Mouse (Mus musculus) layer of hippocampus, adult 18-20 months (tissue): Measurements from ENCODE around the gene Rab24. TPM values are rescaled to one million over a fixed set of nuclear protein-coding genes. Genes with fewer than 3 reads are reported as not detected.

Experiments
- DNase-seq, 2 experiments: peaks; one replicate each; pipeline ENCODE4 v3.0.0; 2022; ENCODE audit warnings: low spot score in 2 of 2
- long read RNA-seq: library from polyadenylated mRNA; stranded (forward); transcript quantifications from one replicate; pipeline ENCODE4 v2.0.0, GENCODE M21; 2021
- total RNA-seq, 2 experiments: library from RNA; stranded (reverse); gene quantifications; 2 replicates each; pipeline ENCODE4 v1.2.3; 2021

Rab24 gene
- total RNA-seq = 10 to 100 TPM; 79.1 to 82.6 TPM
- long read RNA-seq, transcript Rab24-201 (8 exons, 1,168 nt) = major isoform, 58 of 94 reads
- long read RNA-seq, partial matches to known transcripts = 5 of 94 reads
- long read RNA-seq, other reads (novel, unspliced or antisense) = 31 of 94 reads

- peak; percentile 79 to 93 for DNase-seq
Measured at GRCm38 (mm10) chr13:55321434-55322129, at the start of gene Rab24. TSS of gene Rab24 (minus strand) at chr13:55321946.

GRCm38 (mm10) chr13:55371007-55371681 is 49.4 kb upstream of the Rab24 start:
- DNase-seq = peak; percentile 45 to 74

- no peak for DNase-seq
Measured at GRCm38 (mm10) chr13:55370234-55370633, 48.5 kb upstream of the Rab24 start.

GRCm38 (mm10) chr13:55369531-55370114 is 47.9 kb upstream of the Rab24 start, which contains the start of gene Rgs14:
TSS of gene Rgs14 (plus strand) at chr13:55369732.
- peak; percentile 34 to 69 for DNase-seq

GRCm38 (mm10) chr13:55368401-55368800 is 46.7 kb upstream of the Rab24 start:
- DNase-seq = no peak

- peak; percentile 98 to 99 for DNase-seq
Measured at GRCm38 (mm10) chr13:55362453-55363060, 40.8 kb upstream of the Rab24 start, which contains the start of gene Lman2. TSS of gene Lman2 (minus strand) at chr13:55362783.

GRCm38 (mm10) chr13:55361974-55362452 is 40.3 kb upstream of the Rab24 start:
- DNase-seq = no peak

- DNase-seq = no peak
Measured at GRCm38 (mm10) chr13:55361145-55361544, 39.4 kb upstream of the Rab24 start.

GRCm38 (mm10) chr13:55346745-55347144 is 25.0 kb upstream of the Rab24 start:
- no peak for DNase-seq

- peak; percentile 57 to 64 for DNase-seq
Measured at GRCm38 (mm10) chr13:55344286-55344685, 22.5 kb upstream of the Rab24 start.

- no peak for DNase-seq
Measured at GRCm38 (mm10) chr13:55342469-55342868, 20.7 kb upstream of the Rab24 start.

- DNase-seq = no peak
Measured at GRCm38 (mm10) chr13:55339259-55339658, 17.5 kb upstream of the Rab24 start.

GRCm38 (mm10) chr13:55338131-55339054 is 16.6 kb upstream of the Rab24 start:
- DNase-seq = peak in 1 of 2 experiments; percentile 62

- no peak for DNase-seq
Measured at GRCm38 (mm10) chr13:55337341-55337975, 15.7 kb upstream of the Rab24 start.

- DNase-seq = no peak
Measured at GRCm38 (mm10) chr13:55335701-55336100, 14.0 kb upstream of the Rab24 start.

GRCm38 (mm10) chr13:55332331-55332730 is 10.6 kb upstream of the Rab24 start:
- DNase-seq = no peak

- DNase-seq = no peak
Measured at GRCm38 (mm10) chr13:55330567-55331400, 9.0 kb upstream of the Rab24 start.

- DNase-seq = peak; percentile 75 to 79
Measured at GRCm38 (mm10) chr13:55329683-55330566, 8.2 kb upstream of the Rab24 start, which contains the start of gene Mxd3. TSS of gene Mxd3 (minus strand) at chr13:55329823.
